11 mouse cellular contexts compared by ENCODE assay signal in genomic region chr5:88569541-88569940, GRCm38 (mm10). TPM values are rescaled to one million over a fixed set of nuclear protein-coding genes. Genes with fewer than 3 reads are reported as not detected.
"Had no signal": no experiment of that assay in that cellular context is flagged by ENCODE, and none has a peak within 500 bp of the region (broad histone marks: within the 10 kb centered on the region; RNA-seq: fewer than 3 reads in every experiment).

No protein-coding gene starts in this region.

- H3K4me3 ChIP-seq: limb, embryonic 13.5 days; midbrain, embryonic 12.5 days; neural tube, embryonic 13.5 days had no signal

- H3K9me3 ChIP-seq: limb, embryonic 13.5 days; midbrain, embryonic 12.5 days; neural tube, embryonic 13.5 days had no signal

- H3K27me3 ChIP-seq: limb, embryonic 13.5 days; midbrain, embryonic 12.5 days; neural tube, embryonic 13.5 days had no signal

- DNase-seq: layer of hippocampus, adult 9-11 months; left cerebral cortex, postnatal 4 days; lung, adult 18-20 months; retina, postnatal 1 day; thymus, postnatal 36 days had no signal

- H3K27ac ChIP-seq: limb, embryonic 13.5 days; liver, embryonic 14.5 days; midbrain, embryonic 12.5 days; neural tube, embryonic 13.5 days had no signal

- H3K4me2 ChIP-seq: limb, embryonic 13.5 days; midbrain, embryonic 12.5 days; neural tube, embryonic 13.5 days had no signal

- H3K9ac ChIP-seq: limb, embryonic 13.5 days; liver, embryonic 14.5 days; midbrain, embryonic 12.5 days; neural tube, embryonic 13.5 days had no signal

- ATAC-seq: intestine, embryonic 16.5 days; midbrain, embryonic 16.5 days had no signal

RNA-seq across cellular contexts. Expression of gene Jchain, which starts 41.9 kb away (rescaled TPM):
- polyA plus RNA-seq: limb, embryonic 13.5 days had no signal
